Comparison of ENCODE assay signal across 9 mouse cellular contexts in genomic region chr1:74880785-74881360, GRCm38 (mm10). TPM values are rescaled to one million over a fixed set of nuclear protein-coding genes. Genes with fewer than 3 reads are reported as not detected.
DNase-seq lines count a peak whose midpoint lies in the region; ATAC-seq and TF ChIP-seq lines count a peak whose summit lies in the region.
"Had no signal": no experiment of that assay in that cellular context is flagged by ENCODE, and none has a peak within 500 bp of the region (broad histone marks: within the 10 kb centered on the region; RNA-seq: fewer than 3 reads in every experiment).

No protein-coding gene starts in this region.

- no peaks in the 10 kb centered on the region for H3K36me3 ChIP-seq in ES-E14 (ENCODE audit: control insufficient read depth, insufficient read depth, low read length, poor library complexity, severe bottlenecking)
- no peaks in the 10 kb centered on the region for H3K36me3 ChIP-seq in kidney, adult 2 months (ENCODE audit: control insufficient read depth, insufficient read depth, low read length)

- in situ Hi-C loops in ES-E14 (cut with MboI; ENCODE audit: low sequenced_read_pairs in 2 of 2, unreplicated experiment in 2 of 2): loop anchor here (5.0 to 10.0 kb wide), 2 partner anchors 79 to 106 kb away; partner anchors contain the start of gene Wnt6 (in 1 of the 2)

- peaks cover 0 to 11% of the 10 kb centered on the region in 2 experiments; a peak in 1 of 4 replicates for H3K4me1 ChIP-seq in ES-E14 (ENCODE audit: control insufficient read depth in 2 of 2, insufficient read depth in 2 of 2, low read length in 2 of 2, poor library complexity in 1 of 2)
- H3K4me1 ChIP-seq in cerebellum, adult 2 months (ENCODE audit: control insufficient read depth, insufficient read depth, low read length): peaks cover 5% of the 10 kb centered on the region; the same call in 1 of the 2 replicates
- no peaks in the 10 kb centered on the region for H3K4me1 ChIP-seq in kidney, adult 2 months (ENCODE audit: control insufficient read depth, insufficient read depth, low read length)
- peaks cover 5% of the 10 kb centered on the region; the same call in 1 of the 2 replicates for H3K4me1 ChIP-seq in lung, adult 2 months (ENCODE audit: control insufficient read depth, insufficient read depth, low read length)

- no peak for TF ChIP-seq POLR2A in cerebellum, adult 2 months (IDR thresholded peaks at IDR 0.05; ENCODE audit: borderline replicate concordance, insufficient read depth, low read length)
- TF ChIP-seq POLR2A in kidney, adult 2 months (IDR thresholded peaks at IDR 0.05; ENCODE audit: low read depth, low read length): no peak
- no peak for TF ChIP-seq POLR2A in lung, adult 2 months (IDR thresholded peaks at IDR 0.05; ENCODE audit: borderline replicate concordance, extremely low read depth, low read depth, low read length)

- peak; percentile 86 for TF ChIP-seq CTCF in cerebellum, adult 2 months (IDR thresholded peaks at IDR 0.05; ENCODE audit: borderline replicate concordance, insufficient read depth, low read depth, low read length)
- peak; percentile 85 for TF ChIP-seq CTCF in kidney, adult 2 months (conservative IDR thresholded peaks at IDR 0.05; ENCODE audit: insufficient read depth, insufficient read length, low read depth, low read length)
- peak; percentile 83 for TF ChIP-seq CTCF in lung, adult 2 months (IDR thresholded peaks at IDR 0.05; ENCODE audit: insufficient read depth, low read length)

- 6% methylated on average over 18 of the region's 18 CpGs for WGBS in cerebellum, adult 2 months
- 4% methylated on average over 18 of the region's 18 CpGs for WGBS in kidney, adult 2 months
- WGBS in lung, adult 2 months: 6% methylated on average over 18 of the region's 18 CpGs

- peak; percentile 71 for ATAC-seq in frontal cortex, adult (ENCODE audit: low TSS enrichment)
- ATAC-seq in activated CD4-positive, CD25-positive, alpha-beta regulatory T cell, adult 4 months: no peak

- peaks cover 10% of the 10 kb centered on the region; the same call in 1 of the 2 replicates for H3K27me3 ChIP-seq in cerebellum, adult 2 months (ENCODE audit: control insufficient read depth, insufficient read depth, low read length)
- peaks cover 10% of the 10 kb centered on the region for H3K27me3 ChIP-seq in kidney, adult 2 months (replicated peaks; ENCODE audit: control insufficient read depth, insufficient read depth, low read length)

- no peak overlapping the region for H3K27ac ChIP-seq in ES-E14 (ENCODE audit: insufficient read depth, low read depth, low read length, poor library complexity, severe bottlenecking)
- no peak overlapping the region for H3K27ac ChIP-seq in cerebellum, adult 2 months (ENCODE audit: insufficient read depth, low read length)
- H3K27ac ChIP-seq in kidney, adult 2 months (ENCODE audit: insufficient read depth, low read depth, low read length): no peak overlapping the region

- peak; percentile 52 for DNase-seq in 416B (ENCODE audit: low read depth)
- peak; percentile 83 for DNase-seq in ES-E14 (ENCODE audit: low read depth, low spot score)
- peak; percentile 77 to 81 for DNase-seq in cerebellum, adult 2 months
- peak; percentile 79 for DNase-seq in kidney, adult 2 months
- peak; percentile 57 for DNase-seq in lung, adult 2 months
- peak; percentile 68 for DNase-seq in retina, adult 2 months (ENCODE audit: low read depth, low spot score)

- H3K9ac ChIP-seq in ES-E14 (ENCODE audit: insufficient read depth, low read depth, low read length, poor library complexity, severe bottlenecking): no peak overlapping the region

- H3K9me3 ChIP-seq in ES-E14 (ENCODE audit: control insufficient read depth, insufficient read depth, low read depth, low read length): no peaks in the 10 kb centered on the region

- no peak overlapping the region for H3K4me3 ChIP-seq in ES-E14 (ENCODE audit: insufficient read depth in 1 of 2, low read depth in 1 of 2, low read length in 2 of 2, poor library complexity in 1 of 2, severe bottlenecking in 1 of 2)
- peak overlapping the region; percentile 31 for H3K4me3 ChIP-seq in cerebellum, adult 2 months (replicated peaks; ENCODE audit: insufficient read depth, low read depth, low read length)
- no peak overlapping the region for H3K4me3 ChIP-seq in kidney, adult 2 months (ENCODE audit: insufficient read depth, low read depth, low read length)
- no peak overlapping the region for H3K4me3 ChIP-seq in lung, adult 2 months (replicated peaks; ENCODE audit: extremely low read depth, low read depth, low read length)

TF ChIP-seq in ES-E14, 5 proteins besides CTCF, POLR2A, EP300 and RAD21:
- TF ChIP-seq ZNF384 (IDR thresholded peaks at IDR 0.05; ENCODE audit: low read depth, low read length): no peak
- no peak for TF ChIP-seq CHD2 (IDR thresholded peaks at IDR 0.05; ENCODE audit: low read depth, low read length)
- no peak for TF ChIP-seq MAFK (IDR thresholded peaks at IDR 0.05; ENCODE audit: insufficient read depth, low read depth, low read length)
- TF ChIP-seq HCFC1 (IDR thresholded peaks at IDR 0.05; ENCODE audit: borderline replicate concordance, insufficient read depth, low read length): no peak
- no peak for TF ChIP-seq ZC3H11A (IDR thresholded peaks at IDR 0.05; ENCODE audit: borderline replicate concordance, low read depth, low read length)

RNA-seq across cellular contexts. Expression of gene Fev, which starts 4.3 kb away (rescaled TPM):
- not detected in 2 replicates for total RNA-seq in ES-E14 (2012; rRNA removed)
- polyA plus RNA-seq in cerebellum, adult 2 months (2012; rRNA removed): 0.46 and 1.1 TPM in 2 replicates
- polyA plus RNA-seq in kidney, adult 2 months (2012; rRNA removed): not detected in 2 replicates
- polyA plus RNA-seq in lung, adult 2 months (2012; rRNA removed): not detected in 2 replicates
- not detected for polyA plus RNA-seq in activated CD4-positive, CD25-positive, alpha-beta regulatory T cell, adult 4 months (2017; shearing (Covaris generic))
- polyA plus RNA-seq: stomach, embryonic 14.5 days had no signal

RNA-seq across cellular contexts. Expression of gene Cryba2, which starts 12.1 kb away (rescaled TPM):
- total RNA-seq in ES-E14 (2012; rRNA removed): not detected in 2 replicates
- 1.7 and 3.3 TPM in 2 replicates for polyA plus RNA-seq in cerebellum, adult 2 months (2012; rRNA removed)
- polyA plus RNA-seq in kidney, adult 2 months (2012; rRNA removed): not detected in 2 replicates
- polyA plus RNA-seq in lung, adult 2 months (2012; rRNA removed): not detected in 2 replicates
- not detected for polyA plus RNA-seq in activated CD4-positive, CD25-positive, alpha-beta regulatory T cell, adult 4 months (2017; shearing (Covaris generic))

RNA-seq across cellular contexts. Expression of gene Cdk5r2, which starts 26.1 kb away (rescaled TPM):
- total RNA-seq in ES-E14 (2012; rRNA removed): 0.26 and 0.54 TPM in 2 replicates
- polyA plus RNA-seq in cerebellum, adult 2 months (2012; rRNA removed): 83.2 and 85.2 TPM in 2 replicates
- polyA plus RNA-seq in kidney, adult 2 months (2012; rRNA removed): 0.14 and 0.31 TPM in 2 replicates
- 0.08 and 0.09 TPM in 2 replicates for polyA plus RNA-seq in lung, adult 2 months (2012; rRNA removed)
- not detected for polyA plus RNA-seq in activated CD4-positive, CD25-positive, alpha-beta regulatory T cell, adult 4 months (2017; shearing (Covaris generic))

RNA-seq across cellular contexts. Expression of gene Cfap65, which starts 54.5 kb away (rescaled TPM):
- 0.05 TPM in 1 of 2 replicates, not detected in the other for total RNA-seq in ES-E14 (2012; rRNA removed)
- polyA plus RNA-seq in cerebellum, adult 2 months (2012; rRNA removed): 2.6 and 3.7 TPM in 2 replicates
- 1.6 and 2.4 TPM in 2 replicates for polyA plus RNA-seq in kidney, adult 2 months (2012; rRNA removed)
- polyA plus RNA-seq in lung, adult 2 months (2012; rRNA removed): 23.0 and 27.7 TPM in 2 replicates
- under 1 TPM in 1 of 2 experiments, not detected in 1; 0.07 TPM for polyA plus RNA-seq in activated CD4-positive, CD25-positive, alpha-beta regulatory T cell, adult 4 months (2017; shearing (Covaris generic))
- polyA plus RNA-seq: stomach, embryonic 14.5 days had no signal

Comparison
In these comparisons a context has a peak if more than half of its experiments do, and no peak if none do; other contexts are left out.
1. RNA of gene Cdk5r2, which starts 26.1 kb away (polyA plus RNA-seq): 83.2 to 85.2 TPM in cerebellum, adult 2 months; 0.14 to 0.31 TPM in kidney, adult 2 months, 0.08 to 0.09 TPM in lung, adult 2 months and not detected in activated CD4-positive, CD25-positive, alpha-beta regulatory T cell, adult 4 months; every median in the first group is over 10 times any median in the second.
2. Peak in every context shown above with its lines, with median percentiles within 50 percentile points of each other: DNase-seq and CTCF ChIP-seq.